Mouse (Mus musculus) testis, adult 2 months (tissue): Measurements from ENCODE around the gene Rbfox1. TPM values are rescaled to one million over a fixed set of nuclear protein-coding genes. Genes with fewer than 3 reads are reported as not detected.

Experiments used
- H3K27ac ChIP-seq: fragments of 200-500 bp; 2 replicates; pipeline ENCODE4 v1.5.1; 2012; ENCODE audit warnings: low read depth, low read length; ENCODE audit not compliant: control insufficient read depth, insufficient read depth
- H3K27me3 ChIP-seq: fragments of 200-500 bp; 2 replicates; pipeline ENCODE4 v1.6.1; 2012; ENCODE audit warnings: mild to moderate bottlenecking, low read length, moderate library complexity; ENCODE audit not compliant: control insufficient read depth, insufficient read depth
- H3K36me3 ChIP-seq: fragments of 200-500 bp; 2 replicates; pipeline ENCODE4 v1.6.1; 2012; ENCODE audit warnings: mild to moderate bottlenecking, low read length; ENCODE audit not compliant: control insufficient read depth, insufficient read depth
- H3K4me1 ChIP-seq: fragments of 200-500 bp; 2 replicates; pipeline ENCODE4 v1.6.1; 2012; ENCODE audit warnings: low read length; ENCODE audit not compliant: control insufficient read depth, insufficient read depth
- H3K4me3 ChIP-seq: fragments of 200-500 bp; 2 replicates; pipeline ENCODE4 v1.5.1; 2012; ENCODE audit warnings: low read depth, mild to moderate bottlenecking, low read length, moderate library complexity, mixed read lengths; ENCODE audit not compliant: control insufficient read depth
- CTCF ChIP-seq: fragments of 200-500 bp; IDR thresholded peaks from 2 replicates; pipeline ENCODE4 v1.5.1; 2012; ENCODE audit warnings: low read depth, mild to moderate bottlenecking, inconsistent platforms, low read length, moderate library complexity; ENCODE audit not compliant: control insufficient read depth, insufficient read depth, insufficient replicate concordance
- POLR2A ChIP-seq: fragments of 200-500 bp; IDR thresholded peaks from 2 replicates; pipeline ENCODE4 v1.6.1; 2012; ENCODE audit warnings: low read depth, mild to moderate bottlenecking, inconsistent platforms, low read length, moderate library complexity; ENCODE audit not compliant: control insufficient read depth
- polyA plus RNA-seq: library from polyadenylated mRNA; depleted of rRNA; stranded (reverse); fragments of >200 nt; gene quantifications from 2 replicates; pipeline ENCODE4 v1.2.3, GENCODE M21; 2012

Rbfox1 gene
- polyA plus RNA-seq, 1 experiment, result 0.23 TPM

GRCm38 (mm10) chr16:6508924-6509323 is 623.8 kb downstream of the Rbfox1 start:
- H3K27me3 ChIP-seq, result no peaks in the 10 kb centered on the region
- no peak overlapping the region for H3K4me3 ChIP-seq
- H3K4me1 ChIP-seq, result no peaks in the 10 kb centered on the region
- H3K36me3 ChIP-seq, result no peaks in the 10 kb centered on the region
- no peak overlapping the region for H3K27ac ChIP-seq
- TF ChIP-seq CTCF (no peak), POLR2A (no peak)

DNA sequence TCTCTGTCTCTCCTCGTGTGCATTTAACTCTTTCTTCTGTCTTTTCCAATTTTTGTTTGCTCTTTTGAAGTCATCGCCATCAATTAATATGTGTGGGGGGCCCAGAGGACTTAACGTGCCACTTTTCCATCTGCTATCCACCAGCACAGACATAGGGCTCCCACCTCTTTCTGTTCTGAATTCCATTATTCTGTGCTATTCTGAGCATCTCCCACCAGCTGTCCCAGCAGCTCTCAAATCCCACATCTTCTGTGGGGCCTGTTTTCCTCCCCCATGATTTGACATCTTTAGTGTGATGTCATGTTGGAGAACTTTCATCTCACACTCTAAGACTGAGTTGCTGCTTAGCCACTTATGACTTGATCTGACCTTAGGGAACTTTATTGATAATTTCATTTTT is 634.3 kb downstream of the Rbfox1 start:
- no peaks in the 10 kb centered on the region for H3K36me3 ChIP-seq
- TF ChIP-seq CTCF (no peak), POLR2A (no peak)
- no peak overlapping the region for H3K27ac ChIP-seq
- H3K4me1 ChIP-seq, result no peaks in the 10 kb centered on the region
- H3K4me3 ChIP-seq, result no peak overlapping the region
- H3K27me3 ChIP-seq, result no peaks in the 10 kb centered on the region

GRCm38 (mm10) chr16:6525507-6526170 is 640.5 kb downstream of the Rbfox1 start:
- no peak overlapping the region for H3K27ac ChIP-seq
- TF ChIP-seq POLR2A (no peak), CTCF (no peak)
- no peaks in the 10 kb centered on the region for H3K4me1 ChIP-seq
- no peaks in the 10 kb centered on the region for H3K27me3 ChIP-seq
- H3K36me3 ChIP-seq, result no peaks in the 10 kb centered on the region
- H3K4me3 ChIP-seq, result no peak overlapping the region

DNA sequence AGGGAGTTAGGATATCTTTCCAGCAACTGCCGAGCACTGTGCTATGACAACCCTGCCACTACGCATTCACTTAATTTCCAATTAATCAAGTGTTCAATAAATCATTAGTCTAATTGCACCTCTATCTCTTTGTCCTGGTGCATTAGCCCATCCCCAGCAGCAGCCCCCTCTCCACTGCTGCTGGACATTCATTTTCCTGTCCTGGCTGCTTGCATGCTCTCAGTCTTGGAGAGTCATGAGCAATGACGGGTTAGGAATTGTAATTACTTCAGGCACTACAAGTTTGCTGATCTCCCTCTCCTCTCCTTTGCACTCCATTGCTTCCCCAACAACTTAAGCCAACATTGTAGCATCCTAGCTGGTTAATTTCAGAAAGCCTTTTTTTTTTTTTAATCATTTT is 646.3 kb downstream of the Rbfox1 start:
- Histone ChIP-seq H3K27me3 (no peaks in the 10 kb centered on the region), H3K4me3 (no peak overlapping the region), H3K4me1 (no peaks in the 10 kb centered on the region), H3K36me3 (no peaks in the 10 kb centered on the region), H3K27ac (no peak overlapping the region)
- TF ChIP-seq POLR2A (no peak), CTCF (no peak)

- H3K27me3 ChIP-seq, result no peaks in the 10 kb centered on the region
- TF ChIP-seq POLR2A (no peak), CTCF (no peak)
- no peaks in the 10 kb centered on the region for H3K4me1 ChIP-seq
- no peaks in the 10 kb centered on the region for H3K36me3 ChIP-seq
- no peak overlapping the region for H3K4me3 ChIP-seq
- no peak overlapping the region for H3K27ac ChIP-seq
Observed at GRCm38 (mm10) chr16:6532077-6532995, 647.2 kb downstream of the Rbfox1 start.

GRCm38 (mm10) chr16:6555776-6556175 is 670.6 kb downstream of the Rbfox1 start:
- Histone ChIP-seq H3K36me3 (no peaks in the 10 kb centered on the region), H3K27me3 (no peaks in the 10 kb centered on the region), H3K4me3 (no peak overlapping the region), H3K4me1 (no peaks in the 10 kb centered on the region), H3K27ac (no peak overlapping the region)
- TF ChIP-seq POLR2A (no peak), CTCF (no peak)

- Histone ChIP-seq H3K27ac (no peak overlapping the region), H3K4me3 (no peak overlapping the region), H3K36me3 (no peaks in the 10 kb centered on the region), H3K27me3 (no peaks in the 10 kb centered on the region), H3K4me1 (no peaks in the 10 kb centered on the region)
- no peak for TF ChIP-seq POLR2A
- TF ChIP-seq CTCF, result no peak
Observed at GRCm38 (mm10) chr16:6557726-6558125, 672.6 kb downstream of the Rbfox1 start.

DNA sequence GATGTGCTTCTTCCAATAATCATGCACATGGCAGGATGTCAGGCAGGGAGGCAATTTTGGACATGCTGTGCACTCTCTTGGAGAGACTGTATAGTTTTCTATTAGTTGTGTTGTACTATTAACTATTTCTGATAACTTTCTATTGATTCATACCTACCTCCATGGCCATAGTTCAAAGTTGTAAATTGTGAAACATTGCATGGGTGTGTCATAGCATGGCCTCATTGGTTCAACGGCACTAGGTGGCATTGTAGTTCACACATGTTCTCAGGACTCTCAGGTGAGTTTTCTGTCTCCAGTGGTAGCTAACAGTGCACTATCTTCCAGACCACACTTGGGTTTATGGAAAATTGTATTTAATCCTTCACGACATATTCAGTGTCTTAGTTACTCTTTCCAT is 699.5 kb downstream of the Rbfox1 start:
- Histone ChIP-seq H3K4me3 (no peak overlapping the region), H3K36me3 (no peaks in the 10 kb centered on the region), H3K27ac (no peak overlapping the region), H3K4me1 (no peaks in the 10 kb centered on the region), H3K27me3 (no peaks in the 10 kb centered on the region)
- TF ChIP-seq CTCF, result no peak
- no peak for TF ChIP-seq POLR2A
